Mouse (Mus musculus): ENCODE measurements at regions not wholly inside any gene's neighbourhood (a gene's known extent, or its start where the extent isn't known, plus 50 kb on each side); places are given as distances from the start of the nearest gene placed in this dataset.

DNA sequence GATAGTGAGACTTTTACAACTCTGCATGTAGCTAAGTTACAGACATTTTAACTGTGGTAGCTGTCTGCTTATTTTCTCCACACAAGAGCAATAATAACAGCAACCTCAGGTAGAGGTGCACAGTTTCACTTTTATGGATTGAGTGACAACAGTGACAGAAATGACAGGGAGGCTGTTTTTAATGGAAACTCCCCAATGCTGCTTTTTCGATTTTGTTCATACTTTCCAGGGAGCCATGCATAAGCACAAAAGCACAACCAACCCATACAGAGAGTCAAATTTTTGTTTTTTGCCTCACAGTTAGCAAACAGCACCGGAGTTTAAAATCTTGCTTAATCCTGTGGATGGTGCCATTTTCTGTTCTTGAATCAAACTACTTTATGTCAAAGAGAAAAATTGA, 955.6 kb downstream of the Tbl1xr1 start:
- no peak for DNase-seq

DNA sequence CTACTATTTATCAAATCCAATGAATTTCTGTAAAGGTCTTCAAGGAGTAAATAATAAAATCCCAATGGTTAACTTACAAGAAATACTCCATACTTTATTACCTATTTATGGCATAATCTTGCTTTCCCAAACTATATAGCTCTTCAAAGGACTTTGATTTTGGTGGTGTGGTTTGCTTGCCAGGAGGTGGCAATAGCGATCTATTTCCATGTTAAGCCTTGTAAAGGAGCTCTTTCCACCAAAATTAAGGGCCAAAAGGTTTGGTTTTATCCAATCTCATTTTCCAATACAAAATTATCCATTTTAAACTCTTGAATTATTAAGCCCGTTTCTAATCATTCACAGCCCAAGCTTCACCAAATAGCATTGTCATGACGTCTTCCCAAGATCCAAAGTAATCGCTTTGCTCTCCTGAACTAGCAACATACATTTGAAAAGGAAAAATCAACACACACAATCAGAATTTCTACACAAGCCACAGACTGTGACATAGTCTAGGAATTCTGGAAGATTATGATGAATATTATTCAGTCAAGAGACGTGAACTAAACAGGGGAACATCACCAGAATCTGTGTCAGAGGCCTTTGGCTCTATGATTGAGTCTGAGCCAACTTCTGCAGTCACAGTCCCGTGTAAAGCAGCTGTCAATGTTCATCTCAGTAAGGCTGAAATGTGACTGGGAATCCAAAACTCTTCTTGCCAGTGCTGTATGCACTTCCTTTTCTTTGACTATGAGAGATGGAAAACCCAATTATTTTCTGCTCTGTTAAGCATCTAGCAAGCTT, 986.9 kb downstream of the Tbl1xr1 start:
- no peak for DNase-seq

DNA sequence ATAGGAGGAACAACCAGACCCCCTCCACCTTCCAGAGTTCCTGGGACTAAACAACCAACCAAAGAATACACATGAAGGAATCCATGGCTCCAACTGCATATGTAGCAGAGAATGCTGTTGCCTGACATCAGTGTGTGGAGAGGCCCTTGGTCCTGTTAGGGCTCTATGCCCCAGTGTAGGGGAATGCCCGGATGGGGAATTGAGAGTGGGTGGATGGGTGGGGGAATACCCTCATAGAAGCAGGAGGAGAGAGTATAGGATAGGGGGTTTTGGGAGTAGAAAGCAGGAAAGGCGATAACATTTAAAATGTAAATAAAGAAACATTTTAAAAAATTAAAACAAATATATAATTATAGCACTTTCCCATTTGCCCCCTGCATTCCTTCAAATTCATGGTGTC, 995.0 kb downstream of the Tbl1xr1 start:
- no peak for DNase-seq
